Comparison of ENCODE assay signal across 17 mouse cellular contexts in genomic region chr10:59462307-59462706, GRCm38 (mm10). TPM values are rescaled to one million over a fixed set of nuclear protein-coding genes. Genes with fewer than 3 reads are reported as not detected.
"Had no signal": no experiment of that assay in that cellular context is flagged by ENCODE, and none has a peak within 500 bp of the region (broad histone marks: within the 10 kb centered on the region; RNA-seq: fewer than 3 reads in every experiment).

No protein-coding gene starts in this region.

- H3K9me3 ChIP-seq: midbrain, embryonic 12.5 days; neural tube, embryonic 13.5 days had no signal

- H3K4me3 ChIP-seq: left cerebral cortex, adult 2 months; midbrain, embryonic 12.5 days; neural tube, embryonic 13.5 days had no signal

- H3K9ac ChIP-seq: liver, embryonic 14.5 days; midbrain, embryonic 12.5 days; neural tube, embryonic 13.5 days had no signal

- H3K27me3 ChIP-seq: midbrain, embryonic 12.5 days; neural tube, embryonic 13.5 days had no signal

- H3K36me3 ChIP-seq: midbrain, embryonic 12.5 days; neural tube, embryonic 13.5 days had no signal

- H3K4me2 ChIP-seq: midbrain, embryonic 12.5 days; neural tube, embryonic 13.5 days had no signal

- H3K4me1 ChIP-seq: midbrain, embryonic 12.5 days had no signal

- H3K27ac ChIP-seq: left cerebral cortex, adult 2 months; liver, embryonic 14.5 days; midbrain, embryonic 12.5 days; neural tube, embryonic 13.5 days had no signal

- DNase-seq: kidney, adult 18-20 months; kidney, postnatal 10 days; kidney, postnatal 4 days; lung, adult 18-20 months; retina, postnatal 1 day; right cerebral cortex, postnatal 25 days; thymus, postnatal 36 days had no signal

- ATAC-seq: midbrain, embryonic 16.5 days had no signal

RNA-seq across cellular contexts. Expression of gene Oit3, which starts 20.7 kb away (rescaled TPM):
- total RNA-seq: megakaryocyte-erythroid progenitor cell, adult 5-6 weeks had no signal
- polyA plus RNA-seq: midbrain, embryonic 16.5 days had no signal

RNA-seq across cellular contexts. Expression of gene Pla2g12b, which starts 58.8 kb away (rescaled TPM):
- total RNA-seq: layer of hippocampus, adult 8-10 months; layer of hippocampus, postnatal 14 days; left cerebral cortex, adult 2 months; left cerebral cortex, postnatal 25 days; megakaryocyte-erythroid progenitor cell, adult 5-6 weeks had no signal
- polyA plus RNA-seq: midbrain, embryonic 12.5 days; midbrain, embryonic 16.5 days; neural tube, embryonic 13.5 days; thymus, postnatal 0 days had no signal
